Mouse (Mus musculus) kidney, adult 2 months (tissue): ENCODE data around the gene Odf2.

Experiments
- CTCF ChIP-seq: fragments of 200-500 bp; conservative IDR thresholded peaks from 2 replicates; pipeline ENCODE4 v1.5.1; 2011; ENCODE audit warnings: low read depth, mild to moderate bottlenecking, control low read depth, low read length, moderate library complexity, mixed read lengths; ENCODE audit not compliant: insufficient read depth, insufficient read length
- POLR2A ChIP-seq: fragments of 200-500 bp; IDR thresholded peaks from one replicate; pipeline ENCODE4 v1.6.1; 2011; ENCODE audit warnings: low read depth, low read length, control low read depth

DNA sequence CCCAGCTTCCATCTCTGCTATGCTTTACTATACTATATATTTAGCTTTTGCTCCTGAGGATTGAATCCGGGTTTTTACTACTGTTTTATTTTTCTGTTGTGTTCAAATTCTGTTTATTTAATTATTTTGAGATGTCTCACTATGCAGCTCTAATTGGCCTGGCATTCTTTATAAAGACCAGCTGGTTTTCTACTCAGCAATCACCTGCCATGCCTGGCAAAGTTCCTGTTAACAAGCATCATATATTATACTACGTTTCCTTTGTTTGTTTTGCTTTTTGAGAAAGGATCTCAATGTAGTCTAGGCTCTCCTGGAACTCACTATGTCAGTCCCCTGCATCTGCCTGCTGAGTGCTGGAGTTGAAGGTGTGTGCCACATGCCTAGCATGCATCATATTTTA is 8.3 kb downstream of the Odf2 start:
- TF ChIP-seq CTCF (no peak), POLR2A (no peak)
